Mouse (Mus musculus): ENCODE measurements around the gene Rapgefl1. TPM values are rescaled to one million over a fixed set of nuclear protein-coding genes. Genes with fewer than 3 reads are reported as not detected.
"Not testable (repeated sequence)": the region's sequence is repeated elsewhere in the genome, so short reads cannot be mapped to it uniquely, and the experiment has no call there.

Rapgefl1 gene
- total RNA-seq, 2 experiments from 2014 or later = 138 to 148 TPM

DNA sequence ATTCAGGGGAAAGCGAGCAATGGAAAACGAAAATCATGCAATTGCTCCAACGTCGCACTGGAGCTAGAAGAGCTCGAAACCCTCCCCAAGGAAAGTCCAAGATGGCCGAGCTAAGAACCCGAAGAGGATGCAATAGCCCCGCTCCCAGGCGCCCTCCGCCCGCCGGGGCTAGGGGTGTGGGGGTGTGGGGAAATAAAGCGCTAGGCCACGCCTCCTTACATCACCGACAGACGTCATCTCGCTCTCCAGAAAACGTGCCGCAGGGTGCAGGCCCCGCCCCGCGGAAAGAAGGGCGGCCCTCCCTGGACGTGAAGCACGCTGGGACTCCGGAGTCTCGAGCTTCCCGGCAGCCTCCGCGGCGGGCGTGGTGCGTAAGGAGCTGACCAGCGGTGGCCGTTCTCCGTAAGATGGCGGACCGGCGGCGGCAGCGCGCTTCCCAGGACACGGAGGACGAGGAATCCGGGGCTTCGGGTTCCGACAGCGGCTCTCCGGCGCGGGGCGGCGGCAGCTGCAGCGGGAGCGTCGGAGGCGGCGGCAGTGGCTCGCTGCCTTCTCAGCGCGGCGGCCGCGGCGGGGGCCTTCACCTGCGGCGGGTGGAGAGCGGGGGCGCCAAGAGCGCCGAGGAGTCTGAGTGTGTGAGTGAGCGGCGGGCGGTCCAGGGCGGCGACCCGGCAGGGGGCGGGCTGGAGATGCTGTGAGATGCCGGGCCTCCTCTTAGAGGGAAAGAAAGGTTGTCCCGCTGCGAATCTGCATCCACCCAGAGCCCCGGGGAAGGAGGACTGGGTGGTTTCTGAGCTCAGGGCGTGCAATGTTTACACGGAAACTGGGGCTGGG is 26.9 kb upstream of the Rapgefl1 start:
- intact Hi-C loops (cut with DNase I) = loop anchor here (2.0 kb wide), 1 partner anchor 15 kb away; the partner anchor contains the start of gene Msl1
- DNase-seq (ENCODE audit: low spot score in 2 of 2) = peak; percentile 99 to 100

DNA sequence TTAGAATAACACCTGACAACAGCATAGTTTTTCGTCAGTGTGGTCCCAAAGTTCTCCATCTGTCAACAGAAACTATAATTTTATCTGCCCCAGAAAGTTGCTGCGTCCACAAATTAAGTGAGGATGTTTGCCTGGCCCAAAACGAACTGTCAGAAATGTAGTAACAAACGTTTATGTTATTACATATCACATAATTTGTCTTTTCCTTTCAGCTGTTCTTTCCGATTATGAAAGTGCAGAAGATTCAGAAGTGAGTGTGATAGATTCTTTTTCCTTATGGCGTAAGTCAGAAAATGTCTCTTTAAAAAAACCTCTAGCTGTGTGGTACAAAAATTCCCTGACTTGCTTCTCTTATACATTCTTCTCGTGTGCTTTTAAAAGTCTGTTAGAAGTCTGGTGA is 25.9 kb upstream of the Rapgefl1 start:
- intact Hi-C loops (cut with DNase I) = no loop called here
- no peak for DNase-seq (ENCODE audit: low spot score in 2 of 2)

DNA sequence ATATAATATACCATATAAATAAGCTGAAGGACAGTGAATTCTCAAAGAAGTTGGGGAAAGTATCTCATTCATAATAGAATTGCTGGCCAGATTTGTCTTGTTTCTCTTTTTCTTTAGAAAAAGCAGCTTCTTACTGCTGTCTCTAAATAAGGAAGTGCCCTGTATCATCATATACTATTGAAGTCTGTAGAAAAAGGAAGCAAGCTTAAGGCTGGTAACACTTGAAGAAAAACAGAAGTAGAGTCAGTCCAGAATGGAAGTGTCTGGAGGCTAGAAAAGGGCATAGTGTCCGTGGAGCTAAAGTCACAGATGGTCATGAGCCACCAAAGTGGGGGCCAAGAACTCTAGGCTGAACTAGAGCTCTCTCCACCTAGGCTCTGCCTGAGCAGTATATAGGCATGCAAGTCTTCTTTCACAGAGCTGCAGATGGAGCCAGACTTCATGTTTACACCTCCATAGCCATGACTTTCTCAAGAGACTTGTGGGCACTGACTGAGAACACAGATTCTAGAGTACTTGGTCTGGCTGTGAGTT is 19.8 kb upstream of the Rapgefl1 start:
- intact Hi-C loops (cut with DNase I) = no loop called here

DNA sequence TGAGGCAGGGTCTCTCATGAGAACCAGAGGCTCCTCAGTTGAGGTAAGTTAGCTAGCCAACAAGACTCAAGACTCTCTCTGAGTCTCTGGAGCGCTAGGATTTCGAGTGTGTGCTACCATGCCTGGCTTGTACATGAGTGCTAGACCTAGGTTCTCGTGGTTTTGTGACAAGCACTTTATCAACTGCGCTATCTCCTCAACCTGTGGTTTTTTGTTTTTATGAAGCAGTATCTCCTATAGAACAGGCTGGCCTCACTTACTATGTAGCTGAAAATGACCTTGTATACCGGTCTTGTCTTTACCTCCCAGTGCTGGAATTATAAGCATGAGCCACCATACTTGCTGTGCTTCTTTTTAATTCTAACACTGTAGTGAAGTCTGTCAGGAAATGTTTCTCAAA is 15.6 kb upstream of the Rapgefl1 start:
- DNase-seq (ENCODE audit: low spot score in 2 of 2) = no peak
- intact Hi-C loops (cut with DNase I) = no loop called here

More for the DNA sequence above, 19.8 kb upstream of the Rapgefl1 start:
- no peak for DNase-seq (ENCODE audit: low spot score in 2 of 2)

DNA sequence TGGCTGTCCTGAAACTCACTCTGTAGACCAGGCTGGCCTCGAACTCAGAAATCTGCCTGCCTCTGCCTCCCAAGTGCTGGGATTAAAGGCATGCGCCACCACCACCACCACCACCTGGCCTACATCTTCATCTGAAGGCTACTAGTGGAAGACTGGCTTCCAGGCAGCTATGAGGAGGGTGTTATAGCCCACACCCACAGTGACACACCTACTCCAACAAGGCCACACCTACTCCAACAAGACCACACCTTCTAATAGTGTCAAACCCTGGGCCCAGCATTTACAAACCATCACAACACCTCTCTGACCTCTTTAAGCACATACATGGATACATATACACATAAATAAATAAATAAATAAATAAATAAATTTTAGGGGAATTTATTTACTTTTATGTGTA is 10.5 kb upstream of the Rapgefl1 start:
- intact Hi-C loops (cut with DNase I) = loop anchor here (5.0 kb wide), 1 partner anchor 124 kb away; the partner anchor contains the start of gene Csf3
- not testable (repeated sequence) for DNase-seq (ENCODE audit: low spot score in 2 of 2)

DNA sequence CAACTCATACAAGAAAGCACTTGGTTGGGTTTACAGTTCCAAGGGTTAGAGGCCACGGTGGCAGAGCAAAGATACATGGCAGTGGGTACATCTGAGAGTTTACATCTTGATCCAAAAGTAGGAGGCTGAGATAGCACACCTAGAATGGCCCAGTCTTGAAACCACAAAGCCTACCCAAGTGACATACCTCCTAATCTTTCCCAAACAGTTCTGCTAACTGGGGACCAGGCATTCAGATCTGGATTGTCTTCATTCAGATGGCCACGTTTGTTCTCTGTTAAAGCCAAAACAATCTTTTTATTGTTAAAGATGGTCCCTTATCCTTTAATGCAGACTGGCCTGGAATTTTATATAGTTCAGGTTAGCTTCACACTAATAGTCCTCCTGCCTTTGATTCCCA is 8.7 kb upstream of the Rapgefl1 start:
- intact Hi-C loops (cut with DNase I) = loop anchor here (5.0 kb wide), 1 partner anchor 126 kb away; the partner anchor contains the start of gene Csf3
- no peak for DNase-seq (ENCODE audit: low spot score in 2 of 2)

DNA sequence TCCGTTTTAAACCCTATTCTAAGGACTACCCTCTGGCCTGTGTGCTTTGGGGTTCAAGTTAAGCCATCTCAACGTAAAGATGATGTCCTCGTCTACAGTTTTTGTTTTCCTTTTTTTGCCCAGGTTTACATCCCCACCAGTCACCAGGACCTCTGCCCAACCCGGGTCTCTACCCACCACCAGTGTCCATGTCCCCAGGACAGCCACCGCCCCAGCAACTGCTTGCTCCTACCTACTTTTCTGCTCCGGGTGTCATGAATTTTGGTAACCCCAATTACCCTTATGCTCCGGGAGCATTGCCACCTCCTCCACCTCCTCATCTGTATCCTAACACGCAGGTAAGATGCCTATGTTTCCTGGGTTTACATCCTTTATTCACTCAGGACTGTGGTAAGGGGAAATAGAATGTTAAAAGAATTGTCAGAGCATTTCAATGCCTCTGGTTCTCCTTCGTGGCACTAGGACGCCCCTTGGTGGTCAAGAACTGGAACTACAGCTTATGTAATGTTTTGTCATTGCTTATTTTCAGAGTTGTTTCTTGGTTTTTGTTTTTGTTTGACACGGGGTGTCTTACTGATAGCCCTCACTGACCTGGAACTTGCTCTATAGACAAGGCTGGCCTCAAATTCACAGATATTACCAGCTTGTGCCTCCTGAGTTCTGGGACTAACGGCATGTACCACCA is 7.4 kb upstream of the Rapgefl1 start:
- intact Hi-C loops (cut with DNase I) = loop anchor here (5.0 kb wide), 1 partner anchor 127 kb away; the partner anchor contains the start of gene Csf3
- peak in 1 of 2 experiments; percentile 48 for DNase-seq (ENCODE audit: low spot score in 2 of 2)

DNA sequence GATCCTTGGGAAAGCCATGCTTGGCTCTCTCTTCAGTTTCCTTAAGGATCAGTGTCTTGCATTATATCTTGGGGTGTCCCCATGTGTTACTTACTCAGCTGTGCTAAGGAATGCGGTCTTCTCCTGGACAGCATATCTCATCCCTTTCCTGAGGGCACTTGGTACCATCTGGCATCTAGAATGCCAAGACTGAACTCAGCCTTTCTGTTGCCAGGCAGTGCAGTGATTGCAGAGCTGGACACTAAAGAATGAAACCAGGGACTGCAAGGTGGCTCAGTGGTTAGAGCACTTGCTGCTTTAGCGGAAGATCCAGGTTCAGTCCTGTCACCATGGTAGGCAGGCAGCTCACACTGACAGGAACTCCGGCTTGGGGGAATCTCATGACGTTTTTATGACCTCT is 6.7 kb upstream of the Rapgefl1 start:
- no peak for DNase-seq (ENCODE audit: low spot score in 2 of 2)
- intact Hi-C loops (cut with DNase I) = loop anchor here (5.0 kb wide), 1 partner anchor 128 kb away; the partner anchor contains the start of gene Csf3

DNA sequence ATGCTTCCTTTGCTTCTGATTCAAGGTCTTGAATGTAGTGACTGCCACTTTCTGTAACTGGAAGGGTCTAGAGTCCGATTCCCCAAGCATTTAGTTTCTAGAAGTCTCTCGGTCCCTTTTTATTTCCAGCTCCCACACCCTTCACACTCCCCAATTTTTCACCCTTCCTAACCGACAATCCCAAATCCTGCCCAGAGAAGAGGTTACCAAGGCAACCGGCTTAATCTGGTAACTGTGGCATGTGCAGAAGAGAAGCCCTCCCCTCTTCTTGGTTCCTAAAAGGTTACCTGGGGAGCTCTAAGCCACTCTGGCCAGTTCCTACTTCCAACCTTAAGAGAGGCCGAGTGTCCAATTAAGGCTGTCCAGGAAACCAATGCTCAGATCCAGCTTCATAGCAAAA is 1.3 kb upstream of the Rapgefl1 start:
- intact Hi-C loops (cut with DNase I) = loop anchor here (5.0 kb wide), 1 partner anchor 138 kb away; no protein-coding TSS in a partner anchor
- peak; percentile 47 to 75 for DNase-seq (ENCODE audit: low spot score in 2 of 2)

DNA sequence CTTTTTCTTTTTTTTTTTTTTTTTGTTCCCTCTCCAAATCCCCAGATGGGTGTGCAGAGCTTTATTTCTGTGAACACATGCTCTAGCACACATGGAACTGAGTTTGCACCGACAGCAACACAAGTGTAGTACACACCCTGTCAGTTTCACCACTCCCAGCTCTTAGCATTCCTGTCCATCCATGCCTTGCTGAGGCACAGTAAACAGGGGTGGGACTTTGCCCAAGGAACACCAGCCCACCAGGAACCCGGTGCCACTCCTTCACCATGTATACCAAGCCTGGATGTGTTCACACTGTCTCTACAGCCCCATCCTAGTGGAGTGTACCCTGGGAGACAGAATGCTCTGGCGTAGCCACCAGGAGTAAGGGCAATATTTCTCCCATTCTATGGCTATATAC is 860 bp upstream of the Rapgefl1 start:
- peak in 1 of 2 experiments; percentile 55 for DNase-seq (ENCODE audit: low spot score in 2 of 2)
- intact Hi-C loops (cut with DNase I) = loop anchor here (5.0 kb wide), 1 partner anchor 138 kb away; no protein-coding TSS in a partner anchor

DNA sequence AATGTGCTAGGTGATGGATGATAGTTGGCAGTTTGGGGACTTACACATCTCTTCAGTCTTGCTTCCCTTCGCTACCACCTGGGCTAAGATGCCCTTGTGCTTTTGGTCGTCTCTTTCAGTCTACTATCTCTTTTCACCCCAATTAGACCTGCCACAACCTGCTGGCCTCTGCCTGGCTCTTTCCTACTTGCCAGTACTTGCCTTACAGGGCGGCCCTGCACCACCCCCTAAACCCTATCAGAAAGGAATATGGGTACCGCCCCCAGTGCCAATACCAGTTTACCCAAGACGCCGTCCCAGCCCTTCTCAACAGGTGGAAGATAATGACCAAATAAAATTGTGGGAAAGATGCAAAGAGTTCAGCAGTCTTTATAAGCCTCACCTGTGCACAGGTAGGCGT is 457 bp upstream of the Rapgefl1 start:
- intact Hi-C loops (cut with DNase I) = loop anchor here (5.0 kb wide), 1 partner anchor 139 kb away; no protein-coding TSS in a partner anchor
- DNase-seq (ENCODE audit: low spot score in 2 of 2) = no peak

DNA sequence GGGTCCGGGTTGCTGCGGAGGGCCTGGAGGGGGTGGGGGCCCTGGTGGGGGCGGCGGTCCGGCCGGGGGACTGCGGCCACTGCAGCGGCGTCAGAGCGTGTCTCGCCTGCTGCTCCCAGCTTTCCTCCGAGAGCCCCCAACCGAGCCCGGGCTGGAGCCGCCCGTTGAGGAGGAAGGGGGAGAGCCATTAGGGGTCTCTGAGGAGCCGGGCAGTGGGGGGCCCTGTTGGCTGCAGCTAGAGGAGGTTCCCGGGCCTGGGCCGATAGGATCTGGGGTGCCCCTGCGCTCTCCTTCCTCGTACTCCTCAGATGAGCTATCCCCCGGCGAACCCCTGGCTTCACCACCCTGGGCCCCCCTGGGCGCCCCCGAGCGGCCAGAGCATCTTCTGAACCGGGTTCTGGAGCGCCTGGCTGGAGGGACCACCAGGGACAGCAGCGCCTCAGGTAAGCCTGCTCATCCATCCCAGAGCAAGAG is 683 bp downstream of the Rapgefl1 start:
- no peak for DNase-seq (ENCODE audit: low spot score in 2 of 2)
- intact Hi-C loops (cut with DNase I) = loop anchor here (5.0 kb wide), 1 partner anchor 140 kb away; no protein-coding TSS in a partner anchor

DNA sequence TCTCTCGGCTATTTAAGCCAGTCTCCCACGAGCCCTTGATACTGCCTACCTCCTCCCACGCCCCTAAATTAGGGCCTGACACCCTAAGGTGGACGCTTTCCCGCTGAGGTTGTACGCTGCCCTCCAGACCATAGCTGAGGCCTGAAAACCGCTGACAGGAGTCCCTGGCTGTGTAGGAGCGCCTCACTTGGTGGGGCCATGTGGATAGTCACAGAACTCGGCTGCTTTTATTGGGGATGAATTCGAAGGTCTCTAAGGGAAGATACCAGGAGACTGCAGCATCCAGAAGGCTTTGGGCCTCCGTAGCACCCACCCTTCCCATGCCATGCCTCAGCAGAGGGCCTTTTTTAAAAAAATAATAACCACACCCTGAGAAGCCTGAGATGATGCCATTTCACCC is 1.3 kb downstream of the Rapgefl1 start:
- intact Hi-C loops (cut with DNase I) = loop anchor here (5.0 kb wide), 1 partner anchor 141 kb away; no protein-coding TSS in a partner anchor
- peak in 1 of 2 experiments; percentile 58 for DNase-seq (ENCODE audit: low spot score in 2 of 2)

DNA sequence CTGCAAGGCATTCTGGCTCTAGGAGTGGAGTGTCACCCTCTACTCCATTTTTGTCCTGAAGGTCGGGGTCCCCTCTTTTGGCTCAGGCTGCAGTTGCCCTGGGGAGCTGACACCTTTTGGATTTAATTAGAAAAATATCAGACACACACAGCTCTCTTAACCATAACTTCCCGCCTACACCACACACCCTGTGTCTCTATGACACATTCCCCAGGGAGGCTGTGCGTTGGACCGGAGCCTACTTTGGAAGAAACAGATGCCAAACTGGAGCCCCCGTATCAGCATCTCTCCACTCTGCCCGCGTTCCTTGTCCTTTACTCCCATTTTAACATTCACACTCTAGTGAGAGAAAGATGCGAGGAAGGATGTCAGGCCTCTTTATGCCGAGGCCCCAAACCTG is 1.9 kb downstream of the Rapgefl1 start:
- intact Hi-C loops (cut with DNase I) = loop anchor here (5.0 kb wide), 1 partner anchor 141 kb away; no protein-coding TSS in a partner anchor
- peak; percentile 67 to 92 for DNase-seq (ENCODE audit: low spot score in 2 of 2)

DNA sequence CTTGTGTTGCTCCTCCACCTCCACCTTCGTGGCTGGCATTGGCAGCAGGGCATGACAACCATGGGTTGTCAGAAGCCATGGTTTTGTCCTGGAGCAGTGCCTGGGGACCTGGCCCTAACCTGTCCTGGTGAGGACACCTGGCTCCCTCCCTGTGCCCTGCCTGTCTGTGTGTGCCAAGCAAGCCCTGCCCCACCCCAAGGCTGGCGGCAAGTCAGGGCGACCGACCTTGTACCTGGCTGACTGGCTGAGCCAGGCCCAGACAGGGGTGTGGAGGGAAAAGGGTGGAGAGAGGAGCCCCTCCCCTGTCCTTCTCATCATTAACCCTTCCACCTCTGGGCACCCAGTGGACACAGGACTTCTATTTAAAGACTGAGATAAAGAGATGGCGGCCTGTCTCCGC is 2.8 kb downstream of the Rapgefl1 start:
- DNase-seq (ENCODE audit: low spot score in 2 of 2) = no peak
- intact Hi-C loops (cut with DNase I) = loop anchor here (5.0 kb wide), 1 partner anchor 142 kb away; no protein-coding TSS in a partner anchor

DNA sequence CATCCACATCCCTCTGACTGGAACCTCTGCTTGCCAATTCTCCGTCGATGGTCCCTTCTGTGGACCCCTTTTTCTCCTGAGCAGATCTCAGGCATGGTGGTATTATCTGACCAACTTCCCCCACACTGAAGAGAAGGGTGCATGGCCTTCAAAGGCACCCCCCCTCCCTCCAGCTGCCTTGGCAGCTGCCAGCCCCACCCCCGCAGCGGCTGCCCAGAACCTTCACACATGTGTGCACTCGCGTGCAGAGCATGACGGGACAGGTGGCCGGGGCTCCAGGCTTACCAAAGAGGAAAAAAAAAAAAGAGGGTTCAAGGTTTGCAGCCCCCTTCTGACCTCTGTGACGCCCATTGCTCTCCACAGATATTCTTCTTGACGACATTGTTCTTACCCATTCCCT is 3.3 kb downstream of the Rapgefl1 start:
- DNase-seq (ENCODE audit: low spot score in 2 of 2) = no peak
- intact Hi-C loops (cut with DNase I) = loop anchor here (5.0 kb wide), 1 partner anchor 143 kb away; no protein-coding TSS in a partner anchor

DNA sequence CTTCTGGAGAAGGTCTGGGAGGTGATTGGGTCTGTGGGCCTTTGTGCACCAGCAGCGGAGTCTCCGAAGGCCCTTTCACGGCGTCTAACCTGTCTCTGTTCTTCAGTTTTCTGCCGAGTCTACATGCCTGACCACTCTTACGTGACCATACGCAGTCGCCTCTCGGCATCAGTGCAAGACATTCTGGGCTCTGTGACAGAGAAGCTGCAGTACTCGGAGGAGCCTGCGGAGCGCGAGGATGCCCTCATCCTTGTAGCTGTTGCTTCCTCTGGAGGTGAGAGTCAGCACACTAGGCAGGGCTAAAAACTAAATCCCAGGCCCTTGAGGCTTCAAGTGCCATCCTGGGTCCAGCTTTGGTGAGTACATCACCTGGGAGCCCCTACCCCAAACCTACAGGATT is 9.4 kb downstream of the Rapgefl1 start:
- no peak for DNase-seq (ENCODE audit: low spot score in 2 of 2)
- intact Hi-C loops (cut with DNase I) = no loop called here

DNA sequence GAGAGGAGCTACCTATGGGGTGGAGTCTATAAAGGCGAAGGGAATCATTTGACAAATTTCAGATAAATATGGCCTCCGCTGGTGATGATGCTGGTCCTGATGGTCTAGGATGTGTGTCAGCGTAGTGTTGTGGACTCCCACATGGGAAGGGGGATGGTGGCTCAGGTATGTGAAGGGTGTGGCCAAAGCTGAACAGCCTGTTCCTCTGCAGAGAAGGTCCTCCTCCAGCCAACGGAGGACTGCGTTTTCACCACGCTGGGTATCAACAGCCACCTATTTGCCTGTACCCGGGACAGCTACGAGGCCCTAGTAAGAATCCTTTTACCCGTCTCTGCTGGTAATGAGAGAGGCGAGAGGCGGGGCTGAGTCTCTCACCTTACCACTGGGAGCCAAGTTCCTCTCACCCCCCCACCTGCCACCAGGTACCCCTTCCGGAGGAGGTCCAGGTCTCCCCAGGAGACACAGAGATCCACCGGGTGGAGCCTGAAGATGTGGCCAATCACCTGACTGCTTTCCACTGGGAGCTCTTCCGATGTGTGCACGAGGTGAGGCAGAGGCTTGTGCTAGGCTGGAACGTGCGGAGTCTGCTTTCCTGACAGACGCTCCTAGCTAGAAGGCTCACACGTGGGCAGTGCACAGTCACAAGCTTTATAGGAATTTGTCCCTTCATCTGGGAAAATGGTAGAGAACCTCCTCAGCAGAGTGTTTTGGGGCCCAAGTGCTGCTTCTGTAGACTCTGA is 10.4 kb downstream of the Rapgefl1 start:
- DNase-seq (ENCODE audit: low spot score in 2 of 2) = no peak
- intact Hi-C loops (cut with DNase I) = no loop called here
